Mouse (Mus musculus): ENCODE results near the gene Adh7. TPM values are rescaled to one million over a fixed set of nuclear protein-coding genes. Genes with fewer than 3 reads are reported as not detected.

Gene Adh7
- total and polyA plus RNA-seq, 3 experiments, result not detected

- DNase-seq (ENCODE audit: low read depth, low spot score), result no peak
- no peak overlapping the region for H3K27ac ChIP-seq (ENCODE audit: control insufficient read depth, low read depth, low read length)
- H3K9me3 ChIP-seq (replicated peaks; ENCODE audit: insufficient read depth, low read length), result no peaks in the 10 kb centered on the region
Measured at GRCm38 (mm10) chr3:138254205-138254604, 36.6 kb downstream of the Adh7 start.

GRCm38 (mm10) chr3:138255366-138255765, 37.8 kb downstream of the Adh7 start:
- no peak overlapping the region for H3K9ac ChIP-seq (ENCODE audit: control insufficient read depth, low read depth, low read length, poor library complexity, severe bottlenecking)
- no peaks in the 10 kb centered on the region for H3K36me3 ChIP-seq (ENCODE audit: control insufficient read depth in 1 of 2, insufficient read depth in 2 of 2, low read length in 2 of 2)
- H3K27ac ChIP-seq (ENCODE audit: control insufficient read depth, low read depth, low read length), result no peak overlapping the region
- no peak overlapping the region for H3K4me3 ChIP-seq (ENCODE audit: control insufficient read depth in 1 of 2, insufficient read depth in 1 of 2, low read depth in 2 of 2, low read length in 2 of 2)
- no peak for TF ChIP-seq KAT2A (conservative IDR thresholded peaks at IDR 0.05; ENCODE audit: low read depth, low read length)
- no peak for TF ChIP-seq POLR2A (IDR thresholded peaks at IDR 0.05; ENCODE audit: control insufficient read depth in 1 of 2, insufficient read depth in 1 of 2, low read depth in 1 of 2, low read length in 2 of 2, poor library complexity in 1 of 2)
- TF ChIP-seq ZKSCAN1 (IDR thresholded peaks at IDR 0.05; ENCODE audit: low read depth, low read length), result no peak
- TF ChIP-seq ELF1 (IDR thresholded peaks at IDR 0.05; ENCODE audit: low read depth, low read length), result no peak
- TF ChIP-seq UBTF (IDR thresholded peaks at IDR 0.05; ENCODE audit: borderline replicate concordance, insufficient read depth, low read depth, low read length), result no peak
- TF ChIP-seq CTCF (IDR thresholded peaks at IDR 0.05 in 2 of 3, conservative IDR thresholded peaks at IDR 0.05 in 1 of 3; ENCODE audit: control insufficient read depth in 1 of 3, insufficient read depth in 1 of 3, low read depth in 2 of 3, low read length in 3 of 3, poor library complexity in 1 of 3, severe bottlenecking in 1 of 3), result no peak
- no peaks in the 10 kb centered on the region for H3K9me3 ChIP-seq (replicated peaks; ENCODE audit: insufficient read depth, low read length)
- no peaks in the 10 kb centered on the region for H3K4me1 ChIP-seq (ENCODE audit: control insufficient read depth in 1 of 2, insufficient read depth in 2 of 2, low read length in 2 of 2)
- peaks cover 0 to 3% of the 10 kb centered on the region in 2 experiments; a peak in 3 of 4 replicates for H3K27me3 ChIP-seq (ENCODE audit: control insufficient read depth in 1 of 2, insufficient read depth in 2 of 2, low read length in 2 of 2)
- no peak for DNase-seq (ENCODE audit: low read depth, low spot score)
- no peaks in the 10 kb centered on the region for H3K79me2 ChIP-seq (ENCODE audit: control insufficient read depth, insufficient read depth, low read length, poor library complexity)

More at GRCm38 (mm10) chr3:138254205-138254604, 36.6 kb downstream of the Adh7 start:
- no peaks in the 10 kb centered on the region for H3K4me1 ChIP-seq (ENCODE audit: control insufficient read depth in 1 of 2, insufficient read depth in 2 of 2, low read length in 2 of 2)
- peaks cover 0 to 3% of the 10 kb centered on the region in 2 experiments; a peak in 3 of 4 replicates for H3K27me3 ChIP-seq (ENCODE audit: control insufficient read depth in 1 of 2, insufficient read depth in 2 of 2, low read length in 2 of 2)
- no peak overlapping the region for H3K4me3 ChIP-seq (ENCODE audit: control insufficient read depth in 1 of 2, insufficient read depth in 1 of 2, low read depth in 2 of 2, low read length in 2 of 2)
- no peak for TF ChIP-seq ETS1 (IDR thresholded peaks at IDR 0.05; ENCODE audit: low read depth, low read length)
- no peak for TF ChIP-seq TCF12 (IDR thresholded peaks at IDR 0.05; ENCODE audit: low read depth, low read length)
- TF ChIP-seq NELFE (IDR thresholded peaks at IDR 0.05; ENCODE audit: low read depth, low read length), result no peak
- no peak for TF ChIP-seq USF2 (IDR thresholded peaks at IDR 0.05; ENCODE audit: borderline replicate concordance in 1 of 2, insufficient read depth in 1 of 2, low read depth in 1 of 2, low read length in 2 of 2)
- TF ChIP-seq MXI1 (IDR thresholded peaks at IDR 0.05; ENCODE audit: low read depth, low read length), result no peak
- TF ChIP-seq ELF1 (IDR thresholded peaks at IDR 0.05; ENCODE audit: low read depth, low read length), result no peak
- no peak for TF ChIP-seq POLR2A (IDR thresholded peaks at IDR 0.05; ENCODE audit: control insufficient read depth in 1 of 2, insufficient read depth in 1 of 2, low read depth in 1 of 2, low read length in 2 of 2, poor library complexity in 1 of 2)
- TF ChIP-seq MEF2A (IDR thresholded peaks at IDR 0.05; ENCODE audit: extremely low read depth, insufficient replicate concordance, low read depth, low read length, poor library complexity, severe bottlenecking), result no peak
- H3K9ac ChIP-seq (ENCODE audit: control insufficient read depth, low read depth, low read length, poor library complexity, severe bottlenecking), result no peak overlapping the region
- no peaks in the 10 kb centered on the region for H3K36me3 ChIP-seq (ENCODE audit: control insufficient read depth in 1 of 2, insufficient read depth in 2 of 2, low read length in 2 of 2)
- H3K79me2 ChIP-seq (ENCODE audit: control insufficient read depth, insufficient read depth, low read length, poor library complexity), result no peaks in the 10 kb centered on the region
